Mouse (Mus musculus) urinary bladder, postnatal 4 days (tissue): ENCODE data around the gene Cnmd.

Experiments
- DNase-seq, 2 experiments: peaks; one replicate each; pipeline ENCODE4 v3.0.0; 2021 to 2022; ENCODE audit warnings: low spot score in 2 of 2

Cnmd gene

GRCm38 (mm10) chr14:79645378-79645777, 16.6 kb downstream of the Cnmd start:
- no peak for DNase-seq

GRCm38 (mm10) chr14:79642063-79642462, 19.9 kb downstream of the Cnmd start:
- DNase-seq, result no peak

GRCm38 (mm10) chr14:79636814-79637213, 25.2 kb downstream of the Cnmd start:
- DNase-seq, result no peak

- no peak for DNase-seq
Observed at GRCm38 (mm10) chr14:79633196-79633595, 28.8 kb downstream of the Cnmd start.

GRCm38 (mm10) chr14:79632330-79632729, 29.6 kb downstream of the Cnmd start:
- no peak for DNase-seq

- DNase-seq, result no peak
Observed at GRCm38 (mm10) chr14:79621143-79621542, 40.8 kb downstream of the Cnmd start.

- no peak for DNase-seq
Observed at GRCm38 (mm10) chr14:79619802-79620201, 42.2 kb downstream of the Cnmd start.

- DNase-seq, result no peak
Observed at GRCm38 (mm10) chr14:79617121-79617828, 44.7 kb downstream of the Cnmd start.

GRCm38 (mm10) chr14:79608286-79608685, 53.7 kb downstream of the Cnmd start:
- DNase-seq, result no peak

- DNase-seq, result no peak
Observed at GRCm38 (mm10) chr14:79607352-79607751, 54.6 kb downstream of the Cnmd start.

- no peak for DNase-seq
Observed at GRCm38 (mm10) chr14:79606867-79607266, 55.1 kb downstream of the Cnmd start.

- DNase-seq, result no peak
Observed at GRCm38 (mm10) chr14:79606392-79606791, 55.6 kb downstream of the Cnmd start.

GRCm38 (mm10) chr14:79605881-79606280, 56.1 kb downstream of the Cnmd start:
- DNase-seq, result no peak

- DNase-seq, result no peak
Observed at GRCm38 (mm10) chr14:79596602-79597001, 65.4 kb downstream of the Cnmd start.

- no peak for DNase-seq
Observed at GRCm38 (mm10) chr14:79594069-79594468, 67.9 kb downstream of the Cnmd start.

- DNase-seq, result no peak
Observed at GRCm38 (mm10) chr14:79591611-79592010, 70.4 kb downstream of the Cnmd start.

- DNase-seq, result no peak
Observed at GRCm38 (mm10) chr14:79590916-79591315, 71.1 kb downstream of the Cnmd start.

- DNase-seq, result no peak
Observed at GRCm38 (mm10) chr14:79589401-79589800, 72.6 kb downstream of the Cnmd start.

- no peak for DNase-seq
Observed at GRCm38 (mm10) chr14:79588534-79588951, 73.4 kb downstream of the Cnmd start.

GRCm38 (mm10) chr14:79587852-79588229, 74.1 kb downstream of the Cnmd start:
- no peak for DNase-seq
